Mouse (Mus musculus): ENCODE measurements around the gene Prdm1. TPM values are rescaled to one million over a fixed set of nuclear protein-coding genes. Genes with fewer than 3 reads are reported as not detected.

Prdm1 gene
- polyA plus RNA-seq, 2 experiments, result 0.12 to 0.13 TPM

- ATAC-seq (ENCODE audit: insufficient read depth) (no peak), DNase-seq (ENCODE audit: low read depth in 3 of 3, low spot score in 3 of 3) (no peak)
- Histone ChIP-seq H3K9ac (replicated peaks) (no peak overlapping the region), H3K9me3 (ENCODE audit: control insufficient read depth, low read length) (no peaks in the 10 kb centered on the region), H3K36me3 (replicated peaks; ENCODE audit: control insufficient read depth, insufficient read depth, low read depth) (no peaks in the 10 kb centered on the region), H3K4me2 (ENCODE audit: low read depth) (no peak overlapping the region), H3K4me1 (replicated peaks; ENCODE audit: control insufficient read depth in 2 of 2, insufficient read depth in 2 of 2, low read length in 1 of 2) (peaks cover 0 to 2% of the 10 kb centered on the region in 2 experiments; a peak in 3 of 4 replicates), H3K27me3 (ENCODE audit: control insufficient read depth, insufficient read depth, low read length) (peaks cover 24% of the 10 kb centered on the region), H3K27ac (no peak overlapping the region), H3K4me3 (ENCODE audit: insufficient read depth in 1 of 2, low read depth in 2 of 2, low read length in 2 of 2) (no peak overlapping the region)
- WGBS (ENCODE audit: insufficient replicate concordance), result 46% methylated on average over 2 of the region's 2 CpGs
- no peak for TF ChIP-seq CTCF (IDR thresholded peaks at IDR 0.05; ENCODE audit: low read depth)
- no peak for TF ChIP-seq EP300 (IDR thresholded peaks at IDR 0.05; ENCODE audit: low read depth)
Measured at GRCm38 (mm10) chr10:44454111-44454510, 74.2 kb downstream of the Prdm1 start.

GRCm38 (mm10) chr10:44450835-44451234 lies 77.5 kb downstream of the Prdm1 start:
- ATAC-seq (ENCODE audit: insufficient read depth), result no peak
- no peak for TF ChIP-seq EP300 (IDR thresholded peaks at IDR 0.05; ENCODE audit: low read depth)
- TF ChIP-seq CTCF (IDR thresholded peaks at IDR 0.05; ENCODE audit: low read depth), result no peak
- no peaks in the 10 kb centered on the region for H3K36me3 ChIP-seq (replicated peaks; ENCODE audit: control insufficient read depth, insufficient read depth, low read depth)
- no peaks in the 10 kb centered on the region for H3K9me3 ChIP-seq (ENCODE audit: control insufficient read depth, low read length)
- no peak overlapping the region for H3K9ac ChIP-seq (replicated peaks)
- H3K27me3 ChIP-seq (ENCODE audit: control insufficient read depth, insufficient read depth, low read length), result peaks cover 5% of the 10 kb centered on the region; the same call in 1 of the 2 replicates
- DNase-seq (ENCODE audit: low read depth in 3 of 3, low spot score in 3 of 3), result no peak
- WGBS (ENCODE audit: insufficient replicate concordance), result 67% methylated on average over 2 of the region's 2 CpGs
- H3K27ac ChIP-seq, result no peak overlapping the region
- H3K4me2 ChIP-seq (ENCODE audit: low read depth), result no peak overlapping the region
- H3K4me1 ChIP-seq (replicated peaks; ENCODE audit: control insufficient read depth in 2 of 2, insufficient read depth in 2 of 2, low read length in 1 of 2), result peaks cover 0 to 9% of the 10 kb centered on the region in 2 experiments; a peak in 2 of 4 replicates
- H3K4me3 ChIP-seq (ENCODE audit: insufficient read depth in 1 of 2, low read depth in 2 of 2, low read length in 2 of 2), result no peak overlapping the region

- 72% methylated on average over 13 of the region's 13 CpGs for WGBS (ENCODE audit: insufficient replicate concordance)
- no peak for TF ChIP-seq EP300 (IDR thresholded peaks at IDR 0.05; ENCODE audit: low read depth)
- no peak for TF ChIP-seq CTCF (IDR thresholded peaks at IDR 0.05; ENCODE audit: low read depth)
- Histone ChIP-seq H3K4me3 (ENCODE audit: insufficient read depth in 1 of 2, low read depth in 2 of 2, low read length in 2 of 2) (no peak overlapping the region), H3K27me3 (ENCODE audit: control insufficient read depth, insufficient read depth, low read length) (no peaks in the 10 kb centered on the region), H3K36me3 (replicated peaks; ENCODE audit: control insufficient read depth, insufficient read depth, low read depth) (no peaks in the 10 kb centered on the region), H3K9ac (replicated peaks) (no peak overlapping the region), H3K27ac (no peak overlapping the region), H3K4me1 (replicated peaks; ENCODE audit: control insufficient read depth in 2 of 2, insufficient read depth in 2 of 2, low read length in 1 of 2) (peaks cover 0 to 9% of the 10 kb centered on the region in 2 experiments; a peak in 2 of 4 replicates), H3K9me3 (ENCODE audit: control insufficient read depth, low read length) (no peaks in the 10 kb centered on the region), H3K4me2 (ENCODE audit: low read depth) (no peak overlapping the region)
- DNase-seq (ENCODE audit: low read depth in 3 of 3, low spot score in 3 of 3), result no peak
- no peak for ATAC-seq (ENCODE audit: insufficient read depth)
Measured at GRCm38 (mm10) chr10:44450108-44450507, 78.2 kb downstream of the Prdm1 start.

- Histone ChIP-seq H3K4me1 (replicated peaks; ENCODE audit: control insufficient read depth in 2 of 2, insufficient read depth in 2 of 2, low read length in 1 of 2) (peaks cover 0 to 9% of the 10 kb centered on the region in 2 experiments; a peak in 2 of 4 replicates), H3K36me3 (replicated peaks; ENCODE audit: control insufficient read depth, insufficient read depth, low read depth) (no peaks in the 10 kb centered on the region), H3K27ac (no peak overlapping the region), H3K4me2 (ENCODE audit: low read depth) (no peak overlapping the region), H3K27me3 (ENCODE audit: control insufficient read depth, insufficient read depth, low read length) (no peaks in the 10 kb centered on the region), H3K4me3 (ENCODE audit: insufficient read depth in 1 of 2, low read depth in 2 of 2, low read length in 2 of 2) (no peak overlapping the region), H3K9ac (replicated peaks) (no peak overlapping the region), H3K9me3 (ENCODE audit: control insufficient read depth, low read length) (no peaks in the 10 kb centered on the region)
- ATAC-seq (ENCODE audit: insufficient read depth), result no peak
- no peak for DNase-seq (ENCODE audit: low read depth in 3 of 3, low spot score in 3 of 3)
- 43% methylated on average over 5 of the region's 5 CpGs for WGBS (ENCODE audit: insufficient replicate concordance)
- TF ChIP-seq EP300 (IDR thresholded peaks at IDR 0.05; ENCODE audit: low read depth) (no peak), CTCF (IDR thresholded peaks at IDR 0.05; ENCODE audit: low read depth) (no peak)
Measured at GRCm38 (mm10) chr10:44449666-44450065, 78.6 kb downstream of the Prdm1 start.

GRCm38 (mm10) chr10:44448165-44448564 lies 80.1 kb downstream of the Prdm1 start:
- Histone ChIP-seq H3K27me3 (ENCODE audit: control insufficient read depth, insufficient read depth, low read length) (no peaks in the 10 kb centered on the region), H3K9ac (replicated peaks) (no peak overlapping the region), H3K4me3 (ENCODE audit: insufficient read depth in 1 of 2, low read depth in 2 of 2, low read length in 2 of 2) (no peak overlapping the region), H3K36me3 (replicated peaks; ENCODE audit: control insufficient read depth, insufficient read depth, low read depth) (no peaks in the 10 kb centered on the region), H3K27ac (no peak overlapping the region), H3K4me1 (replicated peaks; ENCODE audit: control insufficient read depth in 2 of 2, insufficient read depth in 2 of 2, low read length in 1 of 2) (peaks cover 0 to 10% of the 10 kb centered on the region in 2 experiments; a peak in 2 of 4 replicates), H3K9me3 (ENCODE audit: control insufficient read depth, low read length) (no peaks in the 10 kb centered on the region), H3K4me2 (ENCODE audit: low read depth) (peak overlapping the region; percentile 7; the same call in 1 of the 2 replicates)
- WGBS (ENCODE audit: insufficient replicate concordance), result 16% methylated on average over 12 of the region's 12 CpGs
- DNase-seq (ENCODE audit: low read depth in 3 of 3, low spot score in 3 of 3), result no peak
- no peak for ATAC-seq (ENCODE audit: insufficient read depth)
- TF ChIP-seq CTCF (IDR thresholded peaks at IDR 0.05; ENCODE audit: low read depth) (no peak), EP300 (IDR thresholded peaks at IDR 0.05; ENCODE audit: low read depth) (no peak)

Data from liver, embryonic 14.5 days (tissue).